Mouse (Mus musculus) MEL (cell line): ENCODE measurements around the gene Rnf223.

Experiments used
- CTCF ChIP-seq, 3 experiments: IDR thresholded peaks in 2 of 3; conservative IDR thresholded peaks in 1 of 3; 2 replicates each; pipeline ENCODE4 v1.5.1; 2011 to 2012; ENCODE audit warnings: low read length in 3 of 3, low read depth in 2 of 3, mild to moderate bottlenecking in 2 of 3, improper control_type of control experiment in 1 of 3, inconsistent platforms in 1 of 3, mixed read lengths in 1 of 3, moderate library complexity in 1 of 3; ENCODE audit not compliant: control insufficient read depth in 1 of 3, insufficient read depth in 1 of 3, poor library complexity in 1 of 3, severe bottlenecking in 1 of 3
- HCFC1 ChIP-seq: IDR thresholded peaks from 2 replicates; pipeline ENCODE4 v1.6.1; 2012; ENCODE audit warnings: low read depth, mild to moderate bottlenecking, inconsistent platforms, low read length, improper control_type of control experiment, moderate library complexity
- MEF2A ChIP-seq: IDR thresholded peaks from 2 replicates; pipeline ENCODE4 v1.6.1; 2014; ENCODE audit warnings: low read depth, mild to moderate bottlenecking, inconsistent platforms, low read length, improper control_type of control experiment; ENCODE audit not compliant: poor library complexity, insufficient replicate concordance, severe bottlenecking; ENCODE audit errors: extremely low read depth
- POLR2A ChIP-seq, 2 experiments: IDR thresholded peaks; 2 replicates each; pipeline ENCODE4 v1.6.1; 2011 to 2012; ENCODE audit warnings: low read length in 2 of 2, mild to moderate bottlenecking in 2 of 2, control low read depth in 1 of 2, improper control_type of control experiment in 1 of 2, low read depth in 1 of 2, moderate library complexity in 1 of 2; ENCODE audit not compliant: control insufficient read depth in 1 of 2, insufficient read depth in 1 of 2, poor library complexity in 1 of 2
- POLR2AphosphoS5 ChIP-seq: IDR thresholded peaks from 2 replicates; pipeline ENCODE4 v1.6.1; 2012; ENCODE audit warnings: low read depth, borderline replicate concordance, mild to moderate bottlenecking, inconsistent platforms, low read length, moderate library complexity, mixed read lengths
- SIN3A ChIP-seq: IDR thresholded peaks from 2 replicates; pipeline ENCODE4 v1.6.1; 2012; ENCODE audit warnings: low read length, improper control_type of control experiment, inconsistent platforms

DNA sequence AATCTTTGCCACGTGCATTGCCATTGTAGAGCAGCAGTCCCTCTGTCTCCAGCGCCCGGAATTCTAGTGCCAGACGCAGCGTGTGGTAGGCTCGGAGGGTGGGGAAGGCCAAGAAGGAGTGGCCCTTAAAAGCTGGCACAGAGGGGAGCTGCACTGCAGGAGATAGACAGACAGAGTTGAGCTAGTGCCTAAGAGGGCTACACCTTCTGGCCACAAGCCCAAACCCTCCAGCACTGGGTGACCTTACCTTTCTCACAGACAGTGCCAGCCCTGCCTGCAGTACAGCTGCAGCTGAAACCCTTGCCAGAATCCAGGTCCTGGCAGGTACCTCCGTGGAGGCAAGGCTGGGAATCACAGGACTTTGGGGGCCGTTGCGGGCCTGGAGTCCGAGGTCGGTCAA is 41.5 kb downstream of the Rnf223 start:
- TF ChIP-seq SIN3A = no peak
- TF ChIP-seq POLR2AphosphoS5 = no peak
- TF ChIP-seq CTCF (IDR thresholded peaks at IDR 0.05 in 2 of 3, conservative IDR thresholded peaks at IDR 0.05 in 1 of 3; ENCODE audit: control insufficient read depth in 1 of 3, insufficient read depth in 1 of 3, low read depth in 2 of 3, low read length in 3 of 3, poor library complexity in 1 of 3, severe bottlenecking in 1 of 3) = no peak
- no peak for TF ChIP-seq POLR2A (IDR thresholded peaks at IDR 0.05; ENCODE audit: control insufficient read depth in 1 of 2, insufficient read depth in 1 of 2, low read depth in 1 of 2, low read length in 2 of 2, poor library complexity in 1 of 2)
- no peak for TF ChIP-seq HCFC1
- TF ChIP-seq MEF2A = no peak
